9 mouse cellular contexts compared by ENCODE assay signal in the genomic region with DNA sequence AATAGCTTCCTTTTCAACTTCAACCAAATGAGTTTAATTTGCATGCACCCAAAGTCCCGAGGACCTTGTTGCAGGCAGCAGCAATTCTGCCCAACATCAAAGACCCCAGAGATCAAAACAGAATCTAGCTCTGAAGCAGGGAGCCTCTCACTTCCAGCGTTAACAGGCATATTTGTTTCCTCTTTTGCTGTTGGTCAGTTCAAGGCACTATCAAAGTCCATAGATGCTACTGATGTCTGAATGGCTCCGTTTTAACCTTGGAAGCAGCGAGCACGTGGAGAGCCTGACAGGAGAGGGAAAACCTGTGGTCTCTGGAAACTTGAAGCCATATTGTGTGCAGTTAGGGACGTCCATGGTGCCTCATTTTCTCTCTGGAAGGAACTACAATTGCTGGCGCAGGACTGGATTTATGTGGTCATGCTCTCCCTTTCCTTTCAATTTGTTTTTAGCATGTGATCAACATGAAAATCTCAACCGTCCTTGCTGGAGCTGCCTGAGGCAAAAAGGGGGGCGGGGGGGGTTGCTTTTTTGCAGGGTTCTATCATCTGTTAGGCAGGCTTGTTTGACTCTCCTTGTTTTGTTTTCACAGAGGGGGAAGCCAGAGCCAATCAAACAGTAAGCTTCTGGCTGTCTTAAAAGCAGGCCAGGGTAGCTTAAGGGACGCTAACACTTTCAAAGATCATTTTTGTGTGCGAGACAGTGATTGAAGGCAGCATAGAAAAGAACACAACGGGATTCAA.
DNase-seq lines count a peak whose midpoint lies in the region; ATAC-seq lines count a peak whose summit lies in the region.
"Had no signal": no experiment of that assay in that cellular context is flagged by ENCODE, and none has a peak within 500 bp of the region (broad histone marks: within the 10 kb centered on the region; RNA-seq: fewer than 3 reads in every experiment).

No protein-coding gene starts in this region.

- ATAC-seq in heart, embryonic 12.5 days (ENCODE audit: insufficient number of reproducible peaks, low FRiP score), result no peak
- peak; percentile 90 for ATAC-seq in midbrain, embryonic 16.5 days
- no peak for ATAC-seq in inflammation-experienced regulatory T-cells, adult 6 months

- no peaks in the 10 kb centered on the region for H3K9me3 ChIP-seq in heart, embryonic 12.5 days (replicated peaks)
- H3K9me3 ChIP-seq in hindbrain, embryonic 10.5 days, result no peaks in the 10 kb centered on the region
- H3K9me3 ChIP-seq in midbrain, embryonic 16.5 days (replicated peaks; ENCODE audit: control insufficient read depth, low read length, poor library complexity, severe bottlenecking), result no peaks in the 10 kb centered on the region

- H3K27me3 ChIP-seq in heart, embryonic 12.5 days (replicated peaks), result no peaks in the 10 kb centered on the region
- H3K27me3 ChIP-seq in hindbrain, embryonic 10.5 days (ENCODE audit: insufficient read depth, poor library complexity, severe bottlenecking), result no peaks in the 10 kb centered on the region
- no peaks in the 10 kb centered on the region for H3K27me3 ChIP-seq in midbrain, embryonic 16.5 days (ENCODE audit: control insufficient read depth, insufficient read depth, low read depth, low read length)
- H3K27me3 ChIP-seq: megakaryocyte, embryonic 14.5 days had no signal

- H3K4me2 ChIP-seq in heart, embryonic 12.5 days, result 0 out of 2 replicates have a peak overlapping the region, but pooled peaks have one; percentile 7
- peak overlapping the region; percentile 44 for H3K4me2 ChIP-seq in midbrain, embryonic 16.5 days (ENCODE audit: low read length)

- DNase-seq in heart, adult 8-10 months (ENCODE audit: low spot score), result no peak
- peak; percentile 46 for DNase-seq in brain, adult 2 months (ENCODE audit: low read depth, low spot score)
- peak; percentile 43 for DNase-seq in hindbrain, embryonic 10.5 days (ENCODE audit: low spot score)
- no peak for DNase-seq in right cerebral cortex, postnatal 10 days (ENCODE audit: low spot score in 2 of 2)
- no peak for DNase-seq in spleen, postnatal 36 days (ENCODE audit: low spot score in 2 of 2)

- no peak overlapping the region for H3K27ac ChIP-seq in heart, embryonic 12.5 days (ENCODE audit: poor library complexity, severe bottlenecking)
- peak overlapping the region; percentile 77 for H3K27ac ChIP-seq in hindbrain, embryonic 10.5 days
- peak overlapping the region; percentile 77 for H3K27ac ChIP-seq in midbrain, embryonic 16.5 days (ENCODE audit: low read length)

- H3K36me3 ChIP-seq in heart, embryonic 12.5 days, result no peaks in the 10 kb centered on the region
- H3K36me3 ChIP-seq in hindbrain, embryonic 10.5 days, result no peaks in the 10 kb centered on the region
- no peaks in the 10 kb centered on the region for H3K36me3 ChIP-seq in midbrain, embryonic 16.5 days (ENCODE audit: control insufficient read depth, insufficient read depth, low read length)

- peaks cover 8% of the 10 kb centered on the region; the same call in 1 of the 2 replicates for H3K4me1 ChIP-seq in heart, embryonic 12.5 days (replicated peaks)
- H3K4me1 ChIP-seq in hindbrain, embryonic 10.5 days (replicated peaks), result peaks cover 18% of the 10 kb centered on the region
- peaks cover 16% of the 10 kb centered on the region for H3K4me1 ChIP-seq in midbrain, embryonic 16.5 days (ENCODE audit: control insufficient read depth, insufficient read depth, low read length)
- H3K4me1 ChIP-seq: megakaryocyte, embryonic 14.5 days had no signal

- H3K4me3 ChIP-seq in heart, embryonic 12.5 days, result no peak overlapping the region
- H3K4me3 ChIP-seq in hindbrain, embryonic 10.5 days, result peak overlapping the region; percentile 24; the same call in 1 of the 2 replicates
- H3K4me3 ChIP-seq in midbrain, embryonic 16.5 days (ENCODE audit: low read depth, low read length), result no peak overlapping the region
- H3K4me3 ChIP-seq: megakaryocyte, embryonic 14.5 days had no signal

- 49% methylated on average over 12 of the region's 12 CpGs for WGBS in heart, embryonic 12.5 days
- WGBS in hindbrain, embryonic 10.5 days, result 26% methylated on average over 12 of the region's 12 CpGs
- WGBS in midbrain, embryonic 16.5 days, result 4% methylated on average over 12 of the region's 12 CpGs

- H3K9ac ChIP-seq in heart, embryonic 12.5 days, result no peak overlapping the region
- peak overlapping the region; percentile 28; the same call in 1 of the 2 replicates for H3K9ac ChIP-seq in midbrain, embryonic 16.5 days (ENCODE audit: low read depth, low read length)

Comparison
In these comparisons a context has a peak if more than half of its experiments do, and no peak if none do; other contexts are left out.
1. DNase-seq: peak in brain, adult 2 months (single experiment) and hindbrain, embryonic 10.5 days (single experiment); none in heart, adult 8-10 months (single experiment), right cerebral cortex, postnatal 10 days (0 of 2) and spleen, postnatal 36 days (0 of 2).